In the genomic region with DNA sequence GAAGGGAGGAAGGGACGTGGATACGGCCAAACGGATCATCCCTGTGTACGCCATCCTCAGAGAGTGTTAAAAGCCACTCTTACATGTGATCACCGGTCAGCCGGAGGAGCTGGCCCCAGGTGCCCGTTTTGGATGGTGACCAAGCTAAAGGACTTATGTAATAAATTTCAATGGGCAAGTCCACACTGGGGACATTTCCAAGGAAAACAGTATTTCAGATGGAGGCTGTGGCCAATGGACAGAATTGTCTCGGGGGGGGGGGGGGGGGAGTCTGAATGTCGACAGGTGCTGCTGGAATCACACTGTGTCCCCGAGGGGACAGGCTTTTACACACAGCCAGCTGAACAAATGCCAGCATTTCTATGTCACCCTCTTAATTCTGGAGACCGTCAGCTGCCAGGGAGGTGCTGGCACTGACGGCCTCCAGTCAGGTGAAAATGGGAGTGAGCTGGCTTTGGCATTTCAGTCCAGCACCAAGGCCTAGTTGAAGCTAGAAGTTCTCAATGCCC, we compare ENCODE assay signal across 10 mouse cellular contexts.
DNase-seq lines count a peak whose midpoint lies in the region; ATAC-seq and TF ChIP-seq lines count a peak whose summit lies in the region.
"Had no signal": no experiment of that assay in that cellular context is flagged by ENCODE, and none has a peak within 500 bp of the region (broad histone marks: within the 10 kb centered on the region; RNA-seq: fewer than 3 reads in every experiment).

No protein-coding gene starts in this region.

- no peaks in the 10 kb centered on the region for H3K36me3 ChIP-seq in heart, embryonic 11.5 days (ENCODE audit: control insufficient read depth, insufficient read depth, low read length)
- H3K36me3 ChIP-seq in forebrain, postnatal 0 days (ENCODE audit: insufficient read depth), result no peaks in the 10 kb centered on the region
- H3K36me3 ChIP-seq: hindbrain, embryonic 15.5 days had no signal

- DNase-seq in heart, adult 11 months, result peak; percentile 96
- DNase-seq in cerebellum, adult 9-11 months, result peak; percentile 86
- DNase-seq in lung, adult 2 months, result peak; percentile 52
- DNase-seq in forebrain, postnatal 0 days, result no peak

- H3K4me1 ChIP-seq in heart, embryonic 11.5 days (ENCODE audit: control insufficient read depth, insufficient read depth, low read length), result peaks cover 4% of the 10 kb centered on the region; the same call in 1 of the 2 replicates
- peaks cover 42% of the 10 kb centered on the region for H3K4me1 ChIP-seq in bone marrow macrophage, adult 2 months (ENCODE audit: control insufficient read depth, insufficient read depth, low read length)
- H3K4me1 ChIP-seq in lung, adult 2 months (ENCODE audit: control insufficient read depth, insufficient read depth, low read length), result peaks cover 5% of the 10 kb centered on the region; the same call in 1 of the 2 replicates
- H3K4me1 ChIP-seq in forebrain, postnatal 0 days (ENCODE audit: insufficient read depth), result peaks cover 3% of the 10 kb centered on the region; the same call in 1 of the 2 replicates

- no peak for ATAC-seq in heart, embryonic 11.5 days (replicated peaks; ENCODE audit: insufficient number of reproducible peaks, low FRiP score, low TSS enrichment)
- ATAC-seq in megakaryocyte, adult 5-6 weeks (ENCODE audit: poor library complexity, severe bottlenecking), result no peak
- ATAC-seq in megakaryocyte progenitor cell, adult 5-6 weeks (replicated peaks; ENCODE audit: poor library complexity), result no peak
- ATAC-seq in forebrain, postnatal 0 days, result no peak

- H3K27ac ChIP-seq in heart, embryonic 11.5 days (ENCODE audit: low read depth, low read length), result no peak overlapping the region
- H3K27ac ChIP-seq in bone marrow macrophage, adult 2 months (ENCODE audit: insufficient read depth, low read depth, low read length), result 0 out of 2 replicates have a peak overlapping the region, but pooled peaks have one; percentile 31
- H3K27ac ChIP-seq in forebrain, postnatal 0 days (ENCODE audit: low read depth, low read length), result no peak overlapping the region
- H3K27ac ChIP-seq: hindbrain, embryonic 15.5 days; liver, embryonic 14.5 days had no signal

- no peak for TF ChIP-seq CTCF in bone marrow macrophage, adult 2 months (IDR thresholded peaks at IDR 0.05; ENCODE audit: low read depth, low read length)
- no peak for TF ChIP-seq CTCF in lung, adult 2 months (IDR thresholded peaks at IDR 0.05; ENCODE audit: insufficient read depth, low read length)
- no peak for TF ChIP-seq CTCF in forebrain, postnatal 0 days (IDR thresholded peaks at IDR 0.05; ENCODE audit: low read depth)

- H3K4me2 ChIP-seq in heart, embryonic 11.5 days, result no peak overlapping the region
- no peak overlapping the region for H3K4me2 ChIP-seq in forebrain, postnatal 0 days (ENCODE audit: low read depth)
- H3K4me2 ChIP-seq: hindbrain, embryonic 15.5 days had no signal

- no peaks in the 10 kb centered on the region for H3K9me3 ChIP-seq in heart, embryonic 11.5 days (replicated peaks; ENCODE audit: control insufficient read depth, low read length)
- H3K9me3 ChIP-seq in forebrain, postnatal 0 days (ENCODE audit: low read length), result no peaks in the 10 kb centered on the region
- H3K9me3 ChIP-seq: hindbrain, embryonic 15.5 days had no signal

- TF ChIP-seq POLR2A in bone marrow macrophage, adult 2 months (IDR thresholded peaks at IDR 0.05; ENCODE audit: borderline replicate concordance, low read depth, low read length), result no peak
- TF ChIP-seq POLR2A in lung, adult 2 months (IDR thresholded peaks at IDR 0.05; ENCODE audit: borderline replicate concordance, extremely low read depth, low read depth, low read length), result no peak

- no peak overlapping the region for H3K9ac ChIP-seq in heart, embryonic 11.5 days (ENCODE audit: low read depth, low read length)
- H3K9ac ChIP-seq in forebrain, postnatal 0 days, result no peak overlapping the region
- H3K9ac ChIP-seq: hindbrain, embryonic 15.5 days; liver, embryonic 14.5 days had no signal

- H3K27me3 ChIP-seq in heart, embryonic 11.5 days (ENCODE audit: control insufficient read depth, insufficient read depth, low read length), result peaks cover 18% of the 10 kb centered on the region
- H3K27me3 ChIP-seq in forebrain, postnatal 0 days (ENCODE audit: insufficient read depth, low read length), result peaks cover 22% of the 10 kb centered on the region

- WGBS in heart, embryonic 11.5 days (ENCODE audit: insufficient replicate concordance), result 87% methylated on average over 12 of the region's 12 CpGs
- WGBS in lung, adult 2 months, result 57% methylated on average over 12 of the region's 12 CpGs
- WGBS in forebrain, postnatal 0 days, result 68% methylated on average over 12 of the region's 12 CpGs

- H3K4me3 ChIP-seq in heart, embryonic 11.5 days (ENCODE audit: low read depth, low read length), result no peak overlapping the region
- no peak overlapping the region for H3K4me3 ChIP-seq in bone marrow macrophage, adult 2 months (ENCODE audit: insufficient read depth, low read length)
- H3K4me3 ChIP-seq in lung, adult 2 months (replicated peaks; ENCODE audit: extremely low read depth, low read depth, low read length), result no peak overlapping the region
- no peak overlapping the region for H3K4me3 ChIP-seq in forebrain, postnatal 0 days (ENCODE audit: low read depth, low read length)
- H3K4me3 ChIP-seq: hindbrain, embryonic 15.5 days had no signal
